Mouse (Mus musculus) intestine, embryonic 16.5 days (tissue): Measurements from ENCODE around the gene Mboat2. TPM values are rescaled to one million over a fixed set of nuclear protein-coding genes. Genes with fewer than 3 reads are reported as not detected.

ENCODE experiments used
- ATAC-seq: fragments of 200-750 bp; cut with Nextera tagmentation; 2 replicates; pipeline ENCODE4 v1.8.0; 2017; ENCODE audit warnings: moderate TSS enrichment, moderate library complexity
- H3K27ac ChIP-seq: fragments of 300-500 bp; sonication (generic); 2 replicates; pipeline ENCODE4 v1.5.1; 2014; ENCODE audit warnings: mild to moderate bottlenecking, low read length
- H3K27me3 ChIP-seq: fragments of 300-500 bp; sonication (generic); replicated peaks from 2 replicates; pipeline ENCODE4 v1.6.1; 2014; ENCODE audit warnings: low read length, control low read depth, mixed read lengths; ENCODE audit not compliant: control insufficient read depth, insufficient read depth
- H3K36me3 ChIP-seq: fragments of 300-500 bp; sonication (generic); 2 replicates; pipeline ENCODE4 v1.6.1; 2014; ENCODE audit warnings: low read length, control low read depth; ENCODE audit not compliant: control insufficient read depth, insufficient read depth
- H3K4me1 ChIP-seq: fragments of 300-500 bp; sonication (generic); 2 replicates; pipeline ENCODE4 v1.6.1; 2014; ENCODE audit warnings: low read length, control low read depth, mixed read lengths; ENCODE audit not compliant: control insufficient read depth, insufficient read depth
- H3K4me2 ChIP-seq: fragments of 300-500 bp; sonication (generic); 2 replicates; pipeline ENCODE4 v1.6.1; 2014; ENCODE audit warnings: low read depth, low read length, control low read depth
- H3K4me3 ChIP-seq: fragments of 300-500 bp; sonication (generic); 2 replicates; pipeline ENCODE4 v1.5.1; 2014; ENCODE audit warnings: mild to moderate bottlenecking, low read length
- H3K9ac ChIP-seq: fragments of 300-500 bp; sonication (generic); 2 replicates; pipeline ENCODE4 v1.6.1; 2014; ENCODE audit warnings: low read depth, low read length
- H3K9me3 ChIP-seq: fragments of 300-500 bp; sonication (generic); 2 replicates; pipeline ENCODE4 v1.6.1; 2016; ENCODE audit warnings: low read length, control low read depth; ENCODE audit not compliant: control insufficient read depth
- WGBS: fragments of 180-500 bp; shearing (Covaris S2); extraction: QIAGEN DNeasy Blood & Tissue Kit; methylation state at CpG from one replicate; pipeline ENCODE4 v1.1.7; 2014; 5-methylcytosine and 5-hydroxymethylcytosine counted together
- polyA plus RNA-seq: library from polyadenylated mRNA; unstranded; fragments of >200 nt; fragmentation: Nextera tagmentation; extraction: Ambion mirVana; gene quantifications from 2 replicates; pipeline ENCODE4 v1.2.1, GENCODE M21; 2015

Mboat2 gene
- polyA plus RNA-seq, 1 experiment from 2014 or later, result 19.5 TPM

GRCm38 (mm10) chr12:24902736-24903135 is 72.1 kb downstream of the Mboat2 start:
- Histone ChIP-seq H3K4me2 (no peak overlapping the region), H3K4me3 (no peak overlapping the region), H3K36me3 (no peaks in the 10 kb centered on the region), H3K9me3 (no peaks in the 10 kb centered on the region), H3K27me3 (no peaks in the 10 kb centered on the region), H3K9ac (no peak overlapping the region), H3K27ac (no peak overlapping the region), H3K4me1 (no peaks in the 10 kb centered on the region)
- WGBS, result 80% methylated on average over 5 of the region's 5 CpGs
- no peak for ATAC-seq

DNA sequence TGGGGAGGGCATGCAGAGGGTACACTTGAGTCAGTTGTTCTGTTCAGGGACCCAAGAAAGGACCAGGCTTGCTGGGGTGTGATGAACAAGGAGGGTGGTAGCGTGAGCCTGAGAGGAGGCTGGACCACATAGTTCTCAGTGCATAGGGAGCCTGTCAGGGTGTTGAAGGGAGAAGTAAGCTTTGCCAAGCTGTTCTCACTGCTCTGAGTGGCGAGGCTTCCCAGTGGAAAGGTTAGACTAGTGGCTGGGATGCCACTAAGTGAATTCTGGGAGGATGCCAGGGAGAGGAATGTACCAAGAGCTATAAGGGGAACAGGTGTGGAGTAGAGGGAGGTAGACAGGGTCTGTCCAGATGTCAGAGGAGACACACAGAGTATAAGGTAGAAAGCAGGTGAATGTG is 77.2 kb downstream of the Mboat2 start:
- Histone ChIP-seq H3K27ac (no peak overlapping the region), H3K9me3 (no peaks in the 10 kb centered on the region), H3K27me3 (no peaks in the 10 kb centered on the region), H3K4me2 (no peak overlapping the region), H3K4me1 (no peaks in the 10 kb centered on the region), H3K9ac (no peak overlapping the region), H3K4me3 (no peak overlapping the region), H3K36me3 (no peaks in the 10 kb centered on the region)
- 90% methylated on average over 2 of the region's 2 CpGs for WGBS
- ATAC-seq, result no peak

DNA sequence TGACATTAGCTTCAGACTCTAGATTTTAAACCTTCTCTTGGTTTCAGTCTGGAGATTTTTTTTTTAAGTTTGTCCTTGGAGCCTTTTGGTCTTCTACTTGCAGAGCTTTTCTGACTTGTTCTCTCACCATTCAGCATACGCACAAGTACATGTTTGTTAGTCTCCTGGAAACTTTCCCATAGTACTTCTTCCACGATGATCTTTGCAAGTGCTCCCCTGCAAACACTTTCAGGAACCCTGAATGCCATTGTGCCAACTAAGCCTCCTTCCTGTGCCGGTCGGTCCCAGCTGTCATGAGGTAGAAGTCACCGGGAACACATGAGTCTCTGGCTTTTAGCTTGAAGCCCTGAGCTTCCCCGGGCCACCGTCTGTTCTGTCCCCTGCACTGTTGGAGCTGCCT is 79.0 kb downstream of the Mboat2 start:
- H3K9ac ChIP-seq, result no peak overlapping the region
- 86% methylated on average over 7 of the region's 7 CpGs for WGBS
- H3K27ac ChIP-seq, result no peak overlapping the region

DNA sequence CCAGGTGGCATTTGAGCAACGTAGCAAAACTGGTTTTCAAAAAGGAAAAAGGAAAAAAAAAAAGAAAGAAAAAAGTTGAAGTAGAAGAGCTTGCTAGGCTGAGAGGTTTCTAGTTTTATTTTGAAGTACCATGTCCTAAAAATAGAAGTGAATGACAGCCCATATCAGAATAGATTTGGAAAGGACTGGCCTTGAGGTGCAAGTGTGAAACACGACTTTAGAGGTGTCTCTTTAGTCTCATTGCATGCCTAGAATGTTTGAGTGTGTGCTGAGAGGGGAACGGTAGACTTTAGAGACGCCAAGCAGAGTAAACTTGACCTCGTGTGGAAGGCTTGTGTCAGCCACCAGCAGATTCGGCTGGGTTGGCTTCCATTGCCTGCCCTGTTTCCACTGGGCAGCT is 81.5 kb downstream of the Mboat2 start:
- H3K9me3 ChIP-seq, result no peaks in the 10 kb centered on the region
- no peak for ATAC-seq
- H3K4me1 ChIP-seq, result no peaks in the 10 kb centered on the region
- H3K36me3 ChIP-seq, result no peaks in the 10 kb centered on the region
- H3K4me3 ChIP-seq, result no peak overlapping the region
- H3K27ac ChIP-seq, result no peak overlapping the region
- 66% methylated on average over 6 of the region's 6 CpGs for WGBS
- H3K27me3 ChIP-seq, result no peaks in the 10 kb centered on the region
- H3K4me2 ChIP-seq, result no peak overlapping the region
- no peak overlapping the region for H3K9ac ChIP-seq

More for the DNA sequence above, 79.0 kb downstream of the Mboat2 start:
- no peaks in the 10 kb centered on the region for H3K4me1 ChIP-seq
- H3K4me2 ChIP-seq, result no peak overlapping the region
- no peaks in the 10 kb centered on the region for H3K36me3 ChIP-seq
- no peaks in the 10 kb centered on the region for H3K9me3 ChIP-seq
- no peak overlapping the region for H3K4me3 ChIP-seq
- no peaks in the 10 kb centered on the region for H3K27me3 ChIP-seq
- no peak for ATAC-seq

DNA sequence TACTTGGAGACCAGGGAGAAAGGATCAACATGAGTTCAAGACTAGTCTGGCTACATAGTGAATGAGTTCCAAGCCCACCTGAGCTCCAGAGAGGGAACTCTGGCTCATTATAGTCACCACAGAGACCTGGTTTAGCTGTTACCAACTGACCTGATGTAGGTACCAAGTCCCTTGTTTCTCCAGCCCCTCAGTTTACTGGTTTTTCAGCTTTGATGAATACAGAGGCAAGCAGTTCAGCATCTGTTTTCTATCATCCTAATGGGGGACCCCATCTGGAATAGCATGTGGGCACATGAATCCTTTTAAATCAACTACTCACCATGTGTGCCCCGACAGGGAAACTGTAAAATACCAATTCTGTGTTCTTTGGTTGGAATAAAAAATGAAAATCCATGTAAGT is 82.2 kb downstream of the Mboat2 start:
- no peaks in the 10 kb centered on the region for H3K4me1 ChIP-seq
- no peaks in the 10 kb centered on the region for H3K9me3 ChIP-seq
- no peaks in the 10 kb centered on the region for H3K27me3 ChIP-seq
- H3K27ac ChIP-seq, result no peak overlapping the region
- no peaks in the 10 kb centered on the region for H3K36me3 ChIP-seq
- ATAC-seq, result no peak
- no peak overlapping the region for H3K9ac ChIP-seq
- no peak overlapping the region for H3K4me2 ChIP-seq
- 85% methylated on average over 1 of the region's 1 CpGs for WGBS
- H3K4me3 ChIP-seq, result no peak overlapping the region

DNA sequence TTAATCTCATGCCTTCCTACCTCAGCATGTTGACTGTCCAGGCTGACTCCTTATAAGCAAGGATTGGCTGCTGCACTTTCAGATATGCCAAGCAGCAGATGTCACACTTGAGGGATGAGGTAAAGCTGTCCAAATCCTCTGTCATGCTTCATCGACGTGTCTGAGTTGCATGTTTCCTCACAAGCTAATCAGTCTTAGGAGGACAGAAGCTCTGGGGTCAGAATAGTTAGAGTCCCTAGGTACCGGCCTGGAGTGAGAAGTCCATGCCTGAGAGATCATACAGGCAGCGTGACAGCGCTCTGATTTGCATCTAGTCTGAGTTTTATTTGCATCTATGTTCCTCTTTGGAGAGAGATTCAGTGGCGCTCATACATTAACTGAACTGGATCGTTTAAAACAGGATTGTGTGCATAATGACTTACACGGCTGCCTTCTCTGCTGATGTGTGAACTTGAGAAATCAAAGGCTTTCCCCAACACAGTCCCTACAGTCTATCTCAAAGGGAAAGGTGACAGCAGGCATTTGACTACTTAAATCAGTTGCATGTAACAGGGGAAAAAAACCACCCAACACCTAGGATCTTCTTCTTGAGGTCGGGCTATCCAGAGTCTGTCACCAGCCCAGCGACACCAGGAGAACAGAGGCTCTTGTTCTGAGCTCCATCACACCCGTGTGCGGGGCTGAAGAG is 88.0 kb downstream of the Mboat2 start:
- Histone ChIP-seq H3K27ac (no peak overlapping the region), H3K4me1 (no peaks in the 10 kb centered on the region), H3K9ac (no peak overlapping the region), H3K9me3 (no peaks in the 10 kb centered on the region), H3K27me3 (no peaks in the 10 kb centered on the region), H3K36me3 (no peaks in the 10 kb centered on the region), H3K4me2 (no peak overlapping the region), H3K4me3 (no peak overlapping the region)
- 84% methylated on average over 12 of the region's 12 CpGs for WGBS
- no peak for ATAC-seq

- Histone ChIP-seq H3K4me3 (no peak overlapping the region), H3K9me3 (no peaks in the 10 kb centered on the region), H3K4me1 (no peaks in the 10 kb centered on the region), H3K4me2 (no peak overlapping the region), H3K36me3 (no peaks in the 10 kb centered on the region), H3K9ac (no peak overlapping the region), H3K27ac (no peak overlapping the region), H3K27me3 (no peaks in the 10 kb centered on the region)
- ATAC-seq, result no peak
- WGBS, result 83% methylated on average over 1 of the region's 1 CpGs
Observed at GRCm38 (mm10) chr12:24920861-24921260, 90.2 kb downstream of the Mboat2 start.

GRCm38 (mm10) chr12:24924003-24924402 is 93.3 kb downstream of the Mboat2 start:
- no peak overlapping the region for H3K4me3 ChIP-seq
- H3K9me3 ChIP-seq, result no peaks in the 10 kb centered on the region
- H3K27ac ChIP-seq, result no peak overlapping the region
- H3K9ac ChIP-seq, result no peak overlapping the region
- H3K4me1 ChIP-seq, result peaks cover 6% of the 10 kb centered on the region; the same call in 1 of the 2 replicates
- whole genome bisulfite sequencing, result 79% methylated on average over 4 of the region's 4 CpGs
- no peaks in the 10 kb centered on the region for H3K27me3 ChIP-seq
- H3K4me2 ChIP-seq, result no peak overlapping the region
- ATAC-seq, result no peak
- no peaks in the 10 kb centered on the region for H3K36me3 ChIP-seq

DNA sequence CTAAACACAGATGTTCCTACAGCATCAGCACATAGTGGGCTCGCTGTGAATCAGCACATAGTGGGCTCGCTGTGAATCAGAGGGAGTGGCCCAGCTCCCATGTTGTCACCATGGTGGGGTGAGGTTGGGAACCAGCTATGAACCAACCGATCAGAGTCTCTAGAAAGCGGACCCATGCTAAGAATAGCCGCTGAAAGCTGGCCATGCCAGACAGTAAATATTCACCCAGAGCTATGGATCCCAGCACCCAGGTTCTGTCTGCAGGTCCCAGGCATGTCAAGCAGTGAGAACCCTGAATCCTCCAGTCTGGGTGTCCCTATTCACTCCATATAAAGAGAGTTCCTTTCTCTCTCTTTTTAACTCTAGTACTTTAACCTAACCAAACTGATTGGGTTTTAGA is 94.6 kb downstream of the Mboat2 start:
- Histone ChIP-seq H3K4me1 (peaks cover 6% of the 10 kb centered on the region; the same call in 1 of the 2 replicates), H3K36me3 (no peaks in the 10 kb centered on the region), H3K4me2 (no peak overlapping the region), H3K27me3 (no peaks in the 10 kb centered on the region), H3K27ac (no peak overlapping the region), H3K9me3 (no peaks in the 10 kb centered on the region), H3K4me3 (no peak overlapping the region), H3K9ac (no peak overlapping the region)
- 79% methylated on average over 5 of the region's 5 CpGs for WGBS
- ATAC-seq, result no peak

DNA sequence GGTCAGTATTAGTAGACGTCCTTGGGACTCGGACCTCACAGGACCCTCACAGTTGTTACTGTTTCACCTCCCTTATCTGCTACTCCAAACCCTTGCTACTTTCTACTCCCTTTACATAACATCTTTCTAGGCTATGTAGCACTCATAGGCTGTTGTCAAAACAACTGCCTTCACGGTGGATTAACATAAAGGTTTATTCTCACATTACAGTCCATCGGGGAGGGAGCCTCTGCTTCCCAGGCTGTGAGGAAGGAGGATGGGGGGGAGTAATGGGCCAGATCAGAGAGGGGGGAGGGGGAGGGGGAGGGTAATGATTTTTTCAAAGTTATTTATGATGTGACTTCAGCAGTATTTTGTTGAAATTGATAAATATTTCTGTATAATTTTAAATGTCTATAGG is 95.0 kb downstream of the Mboat2 start:
- Histone ChIP-seq H3K9ac (no peak overlapping the region), H3K4me1 (peaks cover 6% of the 10 kb centered on the region; the same call in 1 of the 2 replicates), H3K27me3 (no peaks in the 10 kb centered on the region), H3K27ac (no peak overlapping the region), H3K9me3 (no peaks in the 10 kb centered on the region), H3K4me3 (no peak overlapping the region), H3K4me2 (no peak overlapping the region), H3K36me3 (no peaks in the 10 kb centered on the region)
- WGBS, result 64% methylated on average over 4 of the region's 4 CpGs
- no peak for ATAC-seq
